Mouse (Mus musculus): ENCODE results near the gene Krt76. TPM values are rescaled to one million over a fixed set of nuclear protein-coding genes. Genes with fewer than 3 reads are reported as not detected.

Gene Krt76
- polyA plus RNA-seq, 1 experiment from 2014 or later, result not detected

- Histone ChIP-seq H3K4me3 (ENCODE audit: low read length) (no peak within 1 kb of the TSS), H3K4me1 (replicated peaks; ENCODE audit: control insufficient read depth, insufficient read depth, low read length) (peaks cover 5% of the 10 kb centered on the region), H3K9ac (ENCODE audit: low read length) (no peak within 1 kb of the TSS), H3K9me3 (ENCODE audit: control insufficient read depth, low read length) (no peaks in the 10 kb centered on the region), H3K4me2 (ENCODE audit: low read depth, low read length) (no peak within 1 kb of the TSS), H3K27me3 (ENCODE audit: control insufficient read depth, insufficient read depth, low read depth, low read length) (no peaks in the 10 kb centered on the region; the same call in 1 of the 2 replicates), H3K36me3 (ENCODE audit: control insufficient read depth, insufficient read depth, low read length) (no peaks in the 10 kb centered on the region), H3K27ac (ENCODE audit: low read length) (no peak within 1 kb of the TSS)
- 55% methylated on average over 11 of the region's 11 CpGs for WGBS
- no peak for ATAC-seq (ENCODE audit: low read depth)
These were observed 31.9 kb upstream of the Krt76 start, which contains the start of gene Krt4 for GRCm38 (mm10) chr15:101924635-101925034. Gene Krt4 (minus strand): TSS chr15:101924735.

GRCm38 (mm10) chr15:101922296-101922695 is 29.6 kb upstream of the Krt76 start:
- Histone ChIP-seq H3K4me1 (replicated peaks; ENCODE audit: control insufficient read depth, insufficient read depth, low read length) (no peaks in the 10 kb centered on the region), H3K36me3 (ENCODE audit: control insufficient read depth, insufficient read depth, low read length) (no peaks in the 10 kb centered on the region), H3K9me3 (ENCODE audit: control insufficient read depth, low read length) (no peaks in the 10 kb centered on the region), H3K9ac (ENCODE audit: low read length) (no peak overlapping the region), H3K27ac (ENCODE audit: low read length) (no peak overlapping the region), H3K27me3 (ENCODE audit: control insufficient read depth, insufficient read depth, low read depth, low read length) (no peaks in the 10 kb centered on the region), H3K4me2 (ENCODE audit: low read depth, low read length) (no peak overlapping the region), H3K4me3 (ENCODE audit: low read length) (no peak overlapping the region)
- no peak for ATAC-seq (ENCODE audit: low read depth)
- 80% methylated on average over 2 of the region's 2 CpGs for WGBS

GRCm38 (mm10) chr15:101916072-101916471 is 23.4 kb upstream of the Krt76 start:
- H3K27ac ChIP-seq (ENCODE audit: low read length), result no peak overlapping the region
- no peaks in the 10 kb centered on the region for H3K4me1 ChIP-seq (replicated peaks; ENCODE audit: control insufficient read depth, insufficient read depth, low read length)
- no peaks in the 10 kb centered on the region for H3K36me3 ChIP-seq (ENCODE audit: control insufficient read depth, insufficient read depth, low read length)
- 71% methylated on average over 2 of the region's 2 CpGs for WGBS
- no peak overlapping the region for H3K4me3 ChIP-seq (ENCODE audit: low read length)
- H3K9ac ChIP-seq (ENCODE audit: low read length), result no peak overlapping the region
- H3K27me3 ChIP-seq (ENCODE audit: control insufficient read depth, insufficient read depth, low read depth, low read length), result no peaks in the 10 kb centered on the region
- no peaks in the 10 kb centered on the region for H3K9me3 ChIP-seq (ENCODE audit: control insufficient read depth, low read length)
- ATAC-seq (ENCODE audit: low read depth), result no peak
- H3K4me2 ChIP-seq (ENCODE audit: low read depth, low read length), result no peak overlapping the region

DNA sequence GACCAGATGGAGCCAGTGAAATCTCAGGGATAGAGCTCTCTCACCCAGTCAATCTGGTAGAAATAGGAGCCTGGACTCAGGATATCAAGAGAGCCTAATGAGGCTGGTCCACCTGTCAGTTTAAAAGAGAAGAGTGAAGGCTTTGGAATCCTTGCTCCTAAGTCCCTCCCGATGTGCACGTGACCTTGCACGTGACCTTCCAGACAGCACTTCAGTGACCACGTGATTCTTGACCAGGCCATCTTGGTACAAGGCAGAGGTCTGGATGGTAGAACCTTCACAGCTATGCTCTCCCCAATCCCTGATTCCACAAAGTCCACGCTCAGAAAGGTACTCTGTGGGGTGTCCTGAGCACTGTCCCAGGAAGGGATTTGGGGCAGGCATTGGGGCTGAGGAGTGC is 12.1 kb upstream of the Krt76 start:
- 78% methylated on average over 5 of the region's 5 CpGs for WGBS
- no peak for ATAC-seq (ENCODE audit: low read depth)
- no peaks in the 10 kb centered on the region for H3K9me3 ChIP-seq (ENCODE audit: control insufficient read depth, low read length)

DNA sequence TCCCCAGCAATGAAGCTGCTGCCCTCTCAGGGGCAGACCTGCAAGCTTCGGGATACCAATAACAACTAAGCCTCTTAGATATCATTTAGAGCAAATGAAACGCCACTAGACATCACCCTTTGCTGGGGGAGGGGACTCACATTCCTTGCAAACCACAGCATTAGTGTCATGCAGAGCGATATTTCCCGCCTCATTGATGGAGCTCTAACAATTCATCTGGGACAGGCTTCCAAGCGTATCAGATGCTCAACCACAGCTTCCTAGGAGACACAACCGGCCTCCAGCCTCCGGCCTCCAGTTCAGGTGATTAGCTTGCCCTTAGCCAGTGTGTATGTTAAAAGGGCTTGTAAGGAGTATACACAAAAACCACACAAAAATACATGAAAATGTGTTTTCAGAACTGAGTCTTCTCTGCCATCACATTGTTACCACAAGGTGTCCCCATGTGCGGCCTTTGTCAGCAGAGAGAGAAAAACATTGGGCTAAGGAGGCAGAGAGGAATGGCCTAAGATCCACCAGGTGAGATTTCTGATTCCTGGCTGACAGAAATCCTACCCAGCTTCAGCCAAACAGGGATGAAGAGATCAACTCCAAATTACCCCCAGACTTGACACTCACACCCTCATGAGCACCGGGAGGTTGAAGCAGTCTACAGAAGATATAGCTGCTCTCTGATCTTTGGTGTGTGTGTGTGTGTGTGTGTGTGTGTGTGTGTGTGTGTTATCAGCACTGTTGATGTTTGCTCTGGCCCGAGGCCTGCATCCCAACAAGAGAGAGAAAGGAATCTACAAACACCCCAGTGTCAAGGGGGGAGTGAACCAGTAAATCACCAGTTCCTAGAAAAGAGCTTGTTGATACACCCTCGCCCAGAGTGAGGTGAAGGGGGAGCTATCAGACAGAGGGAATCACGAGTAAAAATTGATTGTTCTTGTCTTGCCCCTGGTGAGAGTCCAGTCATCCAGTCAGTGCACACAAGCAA is 9.7 kb upstream of the Krt76 start:
- no peak for ATAC-seq (ENCODE audit: low read depth)
- no peaks in the 10 kb centered on the region for H3K9me3 ChIP-seq (ENCODE audit: control insufficient read depth, low read length)
- H3K27me3 ChIP-seq (ENCODE audit: control insufficient read depth, insufficient read depth, low read depth, low read length), result no peaks in the 10 kb centered on the region
- H3K27ac ChIP-seq (ENCODE audit: low read length), result no peak overlapping the region
- H3K9ac ChIP-seq (ENCODE audit: low read length), result no peak overlapping the region
- H3K4me3 ChIP-seq (ENCODE audit: low read length), result no peak overlapping the region
- H3K4me2 ChIP-seq (ENCODE audit: low read depth, low read length), result no peak overlapping the region
- no peaks in the 10 kb centered on the region for H3K4me1 ChIP-seq (replicated peaks; ENCODE audit: control insufficient read depth, insufficient read depth, low read length)
- 38% methylated on average over 12 of the region's 12 CpGs for WGBS
- H3K36me3 ChIP-seq (ENCODE audit: control insufficient read depth, insufficient read depth, low read length), result no peaks in the 10 kb centered on the region

More for the DNA sequence above, 12.1 kb upstream of the Krt76 start:
- Histone ChIP-seq H3K9ac (ENCODE audit: low read length) (no peak overlapping the region), H3K4me2 (ENCODE audit: low read depth, low read length) (no peak overlapping the region), H3K27me3 (ENCODE audit: control insufficient read depth, insufficient read depth, low read depth, low read length) (no peaks in the 10 kb centered on the region), H3K36me3 (ENCODE audit: control insufficient read depth, insufficient read depth, low read length) (no peaks in the 10 kb centered on the region), H3K4me3 (ENCODE audit: low read length) (no peak overlapping the region), H3K4me1 (replicated peaks; ENCODE audit: control insufficient read depth, insufficient read depth, low read length) (no peaks in the 10 kb centered on the region), H3K27ac (ENCODE audit: low read length) (no peak overlapping the region)

- Histone ChIP-seq H3K9me3 (ENCODE audit: control insufficient read depth, low read length) (no peaks in the 10 kb centered on the region), H3K4me2 (ENCODE audit: low read depth, low read length) (no peak overlapping the region), H3K4me1 (replicated peaks; ENCODE audit: control insufficient read depth, insufficient read depth, low read length) (no peaks in the 10 kb centered on the region), H3K27ac (ENCODE audit: low read length) (no peak overlapping the region), H3K36me3 (ENCODE audit: control insufficient read depth, insufficient read depth, low read length) (no peaks in the 10 kb centered on the region), H3K27me3 (ENCODE audit: control insufficient read depth, insufficient read depth, low read depth, low read length) (no peaks in the 10 kb centered on the region), H3K9ac (ENCODE audit: low read length) (no peak overlapping the region), H3K4me3 (ENCODE audit: low read length) (no peak overlapping the region)
- 80% methylated on average over 4 of the region's 4 CpGs for WGBS
- no peak for ATAC-seq (ENCODE audit: low read depth)
These were observed 2.5 kb upstream of the Krt76 start for GRCm38 (mm10) chr15:101895216-101895615.

DNA sequence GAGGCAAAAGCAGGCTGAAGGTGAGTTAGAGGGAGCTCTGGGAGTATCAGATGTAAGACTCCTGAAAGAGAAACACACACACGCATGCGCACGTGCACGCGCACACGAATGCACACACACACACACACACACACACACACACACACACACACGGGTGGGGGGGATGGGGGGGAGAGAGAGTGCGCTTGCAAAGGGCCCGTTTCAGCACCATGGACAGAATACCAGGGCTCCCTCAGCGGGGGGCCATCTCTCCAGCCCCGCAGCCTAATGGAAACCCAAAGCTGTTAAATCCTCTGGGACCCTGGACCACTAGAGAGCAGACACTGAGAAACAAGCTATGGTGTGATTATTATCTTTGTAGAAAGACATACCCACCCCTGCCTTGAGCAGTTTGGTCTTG is 12.9 kb downstream of the Krt76 start:
- no peak overlapping the region for H3K9ac ChIP-seq (ENCODE audit: low read length)
- 36% methylated on average over 10 of the region's 11 CpGs for WGBS
- ATAC-seq (ENCODE audit: low read depth), result no peak

GRCm38 (mm10) chr15:101878041-101878440 is 14.7 kb downstream of the Krt76 start:
- Histone ChIP-seq H3K9ac (ENCODE audit: low read length) (no peak overlapping the region), H3K27me3 (ENCODE audit: control insufficient read depth, insufficient read depth, low read depth, low read length) (no peaks in the 10 kb centered on the region), H3K4me1 (replicated peaks; ENCODE audit: control insufficient read depth, insufficient read depth, low read length) (no peaks in the 10 kb centered on the region), H3K36me3 (ENCODE audit: control insufficient read depth, insufficient read depth, low read length) (no peaks in the 10 kb centered on the region), H3K9me3 (ENCODE audit: control insufficient read depth, low read length) (no peaks in the 10 kb centered on the region), H3K4me3 (ENCODE audit: low read length) (no peak overlapping the region), H3K27ac (ENCODE audit: low read length) (no peak overlapping the region), H3K4me2 (ENCODE audit: low read depth, low read length) (no peak overlapping the region)
- 45% methylated on average over 2 of the region's 2 CpGs for WGBS
- ATAC-seq (ENCODE audit: low read depth), result no peak

More for the DNA sequence above, 12.9 kb downstream of the Krt76 start:
- Histone ChIP-seq H3K9me3 (ENCODE audit: control insufficient read depth, low read length) (no peaks in the 10 kb centered on the region), H3K4me2 (ENCODE audit: low read depth, low read length) (no peak overlapping the region), H3K36me3 (ENCODE audit: control insufficient read depth, insufficient read depth, low read length) (no peaks in the 10 kb centered on the region), H3K4me1 (replicated peaks; ENCODE audit: control insufficient read depth, insufficient read depth, low read length) (no peaks in the 10 kb centered on the region), H3K27ac (ENCODE audit: low read length) (no peak overlapping the region), H3K27me3 (ENCODE audit: control insufficient read depth, insufficient read depth, low read depth, low read length) (no peaks in the 10 kb centered on the region), H3K4me3 (ENCODE audit: low read length) (no peak overlapping the region)

- no peaks in the 10 kb centered on the region for H3K27me3 ChIP-seq (ENCODE audit: control insufficient read depth, insufficient read depth, low read depth, low read length)
- no peak overlapping the region for H3K4me3 ChIP-seq (ENCODE audit: low read length)
- no peaks in the 10 kb centered on the region for H3K4me1 ChIP-seq (replicated peaks; ENCODE audit: control insufficient read depth, insufficient read depth, low read length)
- no peaks in the 10 kb centered on the region for H3K36me3 ChIP-seq (ENCODE audit: control insufficient read depth, insufficient read depth, low read length)
- ATAC-seq (ENCODE audit: low read depth), result no peak
- H3K27ac ChIP-seq (ENCODE audit: low read length), result no peak overlapping the region
- WGBS, result 50% methylated on average over 1 of the region's 1 CpGs
- no peak overlapping the region for H3K9ac ChIP-seq (ENCODE audit: low read length)
- no peak overlapping the region for H3K4me2 ChIP-seq (ENCODE audit: low read depth, low read length)
- no peaks in the 10 kb centered on the region for H3K9me3 ChIP-seq (ENCODE audit: control insufficient read depth, low read length)
These were observed 18.3 kb downstream of the Krt76 start for GRCm38 (mm10) chr15:101874383-101874782.

Data from lung, embryonic 16.5 days (tissue).